Mouse (Mus musculus) myocyte (in vitro differentiated cells): ENCODE results near the gene Inip.

Experiments used
- CEBPB ChIP-seq: IDR thresholded peaks from 2 replicates; pipeline ENCODE4 v1.6.1; 2011; ENCODE audit warnings: mild to moderate bottlenecking, moderate library complexity; ENCODE audit not compliant: poor library complexity, insufficient read depth, severe bottlenecking
- E2F4 ChIP-seq: IDR thresholded peaks from one replicate; pipeline ENCODE4 v1.6.1; 2011; ENCODE audit warnings: mild to moderate bottlenecking, control low read depth, moderate library complexity; ENCODE audit not compliant: insufficient read depth
- MAX ChIP-seq: IDR thresholded peaks from one replicate; pipeline ENCODE4 v1.6.1; 2011; ENCODE audit warnings: low read depth, mild to moderate bottlenecking, control low read depth
- MYOD1 ChIP-seq, 3 experiments: IDR thresholded peaks; one replicate each; pipeline ENCODE4 v1.6.1; 2011; ENCODE audit warnings: control low read depth in 2 of 3, low read depth in 2 of 3, mild to moderate bottlenecking in 2 of 3, moderate library complexity in 1 of 3; ENCODE audit not compliant: insufficient read length in 2 of 3, control insufficient read depth in 1 of 3
- MYOG ChIP-seq, 3 experiments: IDR thresholded peaks; one replicate each; pipeline ENCODE4 v1.6.1; 2011; ENCODE audit warnings: control low read depth in 2 of 3, low read depth in 2 of 3, mild to moderate bottlenecking in 2 of 3; ENCODE audit not compliant: insufficient read length in 2 of 3, control insufficient read depth in 1 of 3, insufficient read depth in 1 of 3
- POLR2A ChIP-seq: IDR thresholded peaks from one replicate; pipeline ENCODE4 v1.6.1; 2011; ENCODE audit warnings: low read depth, mild to moderate bottlenecking, control low read depth, moderate library complexity; ENCODE audit not compliant: insufficient read length
- POLR2AphosphoS2 ChIP-seq: IDR thresholded peaks from one replicate; pipeline ENCODE4 v1.6.1; 2011; ENCODE audit warnings: low read depth, control low read depth; ENCODE audit not compliant: insufficient read length
- REST ChIP-seq: IDR thresholded peaks from one replicate; pipeline ENCODE4 v1.6.1; 2011; ENCODE audit warnings: mild to moderate bottlenecking, control low read depth, moderate library complexity; ENCODE audit not compliant: insufficient read depth, insufficient read length
- SRF ChIP-seq: IDR thresholded peaks from one replicate; pipeline ENCODE4 v1.6.1; 2011; ENCODE audit warnings: low read depth; ENCODE audit not compliant: control insufficient read depth, insufficient read length
- TCF12 ChIP-seq: IDR thresholded peaks from one replicate; pipeline ENCODE4 v1.6.1; 2011; ENCODE audit warnings: mild to moderate bottlenecking, control low read depth; ENCODE audit not compliant: poor library complexity, insufficient read depth, severe bottlenecking
- TCF3 ChIP-seq: IDR thresholded peaks from one replicate; pipeline ENCODE4 v1.6.1; 2011; ENCODE audit warnings: low read depth, control low read depth; ENCODE audit not compliant: insufficient read length
- USF1 ChIP-seq: IDR thresholded peaks from one replicate; pipeline ENCODE4 v1.6.1; 2011; ENCODE audit warnings: low read depth, mild to moderate bottlenecking, control low read depth, moderate library complexity

DNA sequence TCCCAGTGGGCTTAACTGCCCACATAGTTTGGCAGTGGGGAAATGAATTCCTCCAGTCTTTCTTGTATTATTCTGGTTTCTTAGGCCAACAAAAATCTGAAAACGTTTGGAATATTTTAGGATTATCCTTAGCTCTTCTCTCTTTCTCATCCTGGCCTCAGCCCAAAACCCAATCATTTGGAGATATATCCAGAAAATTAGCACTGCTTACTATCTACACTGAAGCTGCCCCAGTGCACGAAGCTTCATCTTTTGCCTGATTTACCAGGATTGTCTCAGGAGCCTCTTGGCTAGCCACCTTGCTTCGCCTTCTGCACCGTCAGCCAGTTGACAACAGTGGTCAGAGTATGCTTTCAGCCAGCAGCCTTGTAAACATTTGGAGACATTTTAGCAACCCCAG is 27.7 kb upstream of the Inip start:
- no peak for TF ChIP-seq CEBPB
- no peak for TF ChIP-seq E2F4
- TF ChIP-seq MAX, result no peak
- no peak for TF ChIP-seq POLR2A
- no peak for TF ChIP-seq TCF12
- TF ChIP-seq MYOG (IDR thresholded peaks at IDR 0.05; ENCODE audit: control insufficient read depth in 1 of 3, insufficient read depth in 1 of 3, insufficient read length in 2 of 3, low read depth in 2 of 3), result no peak
- no peak for TF ChIP-seq REST
- TF ChIP-seq TCF3, result no peak
- no peak for TF ChIP-seq SRF
- no peak for TF ChIP-seq USF1
- TF ChIP-seq POLR2AphosphoS2, result no peak
- no peak for TF ChIP-seq MYOD1 (IDR thresholded peaks at IDR 0.05; ENCODE audit: control insufficient read depth in 1 of 3, insufficient read length in 2 of 3, low read depth in 2 of 3)
